Mouse (Mus musculus) midbrain, embryonic 10.5 days (tissue): ENCODE measurements at regions not wholly inside any gene's neighbourhood (a gene's known extent, or its start where the extent isn't known, plus 50 kb on each side); places are given as distances from the start of the nearest gene placed in this dataset.

Experiments used
- DNase-seq: peaks from one replicate; pipeline ENCODE4 v3.0.0-alpha.2; 2017; ENCODE audit warnings: low spot score
- H3K27ac ChIP-seq: fragments of 300-500 bp; sonication (generic); replicated peaks from 2 replicates; pipeline ENCODE4 v1.5.1; 2016; ENCODE audit warnings: mild to moderate bottlenecking
- H3K27me3 ChIP-seq: fragments of 300-500 bp; sonication (generic); 2 replicates; pipeline ENCODE4 v1.6.1; 2016; ENCODE audit warnings: low read depth, mild to moderate bottlenecking; ENCODE audit not compliant: poor library complexity, severe bottlenecking
- H3K36me3 ChIP-seq: fragments of 300-500 bp; sonication (generic); 2 replicates; pipeline ENCODE4 v1.6.1; 2016; ENCODE audit warnings: mild to moderate bottlenecking, moderate library complexity
- H3K4me1 ChIP-seq: fragments of 300-500 bp; sonication (generic); 2 replicates; pipeline ENCODE4 v1.6.1; 2016
- H3K4me3 ChIP-seq: fragments of 300-500 bp; sonication (generic); 2 replicates; pipeline ENCODE4 v1.5.1; 2016; ENCODE audit warnings: mild to moderate bottlenecking, moderate library complexity
- H3K9me3 ChIP-seq: fragments of 300-500 bp; sonication (generic); replicated peaks from 2 replicates; pipeline ENCODE4 v1.6.1; 2016; ENCODE audit warnings: mild to moderate bottlenecking
- WGBS: fragments of 180-500 bp; shearing (Covaris S2); methylation state at CpG from one replicate; pipeline ENCODE4 v1.1.7; 2016; 5-methylcytosine and 5-hydroxymethylcytosine counted together

- H3K4me3 ChIP-seq: no peak overlapping the region
- no peak for DNase-seq
- H3K9me3 ChIP-seq: no peaks in the 10 kb centered on the region
- no peaks in the 10 kb centered on the region for H3K27me3 ChIP-seq
- H3K36me3 ChIP-seq: peaks cover 3% of the 10 kb centered on the region
- peaks cover 13% of the 10 kb centered on the region for H3K4me1 ChIP-seq
- WGBS: 87% methylated on average over 5 of the region's 5 CpGs
- no peak overlapping the region for H3K27ac ChIP-seq
These were observed 224.7 kb downstream of the Sox4 start for GRCm38 (mm10) chr13:28728768-28729167.

GRCm38 (mm10) chr13:28724300-28724699 is 229.2 kb downstream of the Sox4 start:
- peaks cover 56% of the 10 kb centered on the region for H3K4me1 ChIP-seq
- H3K27me3 ChIP-seq: no peaks in the 10 kb centered on the region
- H3K36me3 ChIP-seq: no peaks in the 10 kb centered on the region; the same call in 1 of the 2 replicates
- H3K4me3 ChIP-seq: no peak overlapping the region
- WGBS: 82% methylated on average over 3 of the region's 3 CpGs
- H3K27ac ChIP-seq: no peak overlapping the region
- DNase-seq: no peak
- H3K9me3 ChIP-seq: no peaks in the 10 kb centered on the region

- Histone ChIP-seq H3K27me3 (no peaks in the 10 kb centered on the region), H3K4me1 (peaks cover 75% of the 10 kb centered on the region), H3K36me3 (no peaks in the 10 kb centered on the region), H3K27ac (peak overlapping the region; percentile 83), H3K9me3 (no peaks in the 10 kb centered on the region), H3K4me3 (peak overlapping the region; percentile 20; the same call in 1 of the 2 replicates)
- 25% methylated on average over 2 of the region's 2 CpGs for WGBS
- DNase-seq: no peak
These were observed 231.4 kb downstream of the Sox4 start for GRCm38 (mm10) chr13:28722074-28722473.

- H3K4me3 ChIP-seq: peak overlapping the region; percentile 20; the same call in 1 of the 2 replicates
- peaks cover 80% of the 10 kb centered on the region for H3K4me1 ChIP-seq
- peak; percentile 25 for DNase-seq
- 52% methylated on average over 11 of the region's 11 CpGs for WGBS
- H3K27me3 ChIP-seq: no peaks in the 10 kb centered on the region
- no peaks in the 10 kb centered on the region for H3K36me3 ChIP-seq
- no peaks in the 10 kb centered on the region for H3K9me3 ChIP-seq
- H3K27ac ChIP-seq: peak overlapping the region; percentile 83
These were observed 231.9 kb downstream of the Sox4 start for GRCm38 (mm10) chr13:28721548-28721981.

- H3K27ac ChIP-seq: peak overlapping the region; percentile 83
- H3K27me3 ChIP-seq: no peaks in the 10 kb centered on the region
- peak; percentile 31 for DNase-seq
- WGBS: 46% methylated on average over 11 of the region's 11 CpGs
- H3K9me3 ChIP-seq: no peaks in the 10 kb centered on the region
- H3K4me1 ChIP-seq: peaks cover 83% of the 10 kb centered on the region
- H3K4me3 ChIP-seq: peak overlapping the region; percentile 33
- H3K36me3 ChIP-seq: no peaks in the 10 kb centered on the region
These were observed 232.8 kb downstream of the Sox4 start for GRCm38 (mm10) chr13:28720639-28721239.

GRCm38 (mm10) chr13:28720169-28720568 is 233.3 kb downstream of the Sox4 start:
- Histone ChIP-seq H3K9me3 (no peaks in the 10 kb centered on the region), H3K27ac (peak overlapping the region; percentile 81), H3K27me3 (no peaks in the 10 kb centered on the region), H3K36me3 (no peaks in the 10 kb centered on the region), H3K4me1 (peaks cover 80% of the 10 kb centered on the region), H3K4me3 (no peak overlapping the region)
- 83% methylated on average over 11 of the region's 11 CpGs for WGBS
- no peak for DNase-seq

- DNase-seq: no peak
- Histone ChIP-seq H3K36me3 (no peaks in the 10 kb centered on the region), H3K27ac (peak overlapping the region; percentile 81), H3K4me1 (peaks cover 73% of the 10 kb centered on the region), H3K27me3 (no peaks in the 10 kb centered on the region), H3K4me3 (peak overlapping the region; percentile 7; the same call in 1 of the 2 replicates), H3K9me3 (no peaks in the 10 kb centered on the region)
- WGBS: 44% methylated on average over 5 of the region's 5 CpGs
These were observed 234.6 kb downstream of the Sox4 start for GRCm38 (mm10) chr13:28718868-28719265.

GRCm38 (mm10) chr13:28718169-28718867 is 235.2 kb downstream of the Sox4 start:
- 23% methylated on average over 11 of the region's 11 CpGs for WGBS
- Histone ChIP-seq H3K9me3 (no peaks in the 10 kb centered on the region), H3K4me3 (peak overlapping the region; percentile 28), H3K27me3 (no peaks in the 10 kb centered on the region), H3K27ac (peak overlapping the region; percentile 81), H3K4me1 (peaks cover 70% of the 10 kb centered on the region), H3K36me3 (no peaks in the 10 kb centered on the region)
- DNase-seq: peak; percentile 76

GRCm38 (mm10) chr13:28717404-28717803 is 236.1 kb downstream of the Sox4 start:
- DNase-seq: no peak
- Histone ChIP-seq H3K27me3 (no peaks in the 10 kb centered on the region), H3K36me3 (no peaks in the 10 kb centered on the region), H3K9me3 (no peaks in the 10 kb centered on the region), H3K4me3 (no peak overlapping the region), H3K27ac (peak overlapping the region; percentile 81), H3K4me1 (peaks cover 61% of the 10 kb centered on the region)
- 94% methylated on average over 4 of the region's 4 CpGs for WGBS

GRCm38 (mm10) chr13:28709966-28710365 is 243.5 kb downstream of the Sox4 start:
- WGBS: 86% methylated on average over 7 of the region's 7 CpGs
- Histone ChIP-seq H3K27ac (no peak overlapping the region), H3K4me3 (no peak overlapping the region), H3K27me3 (no peaks in the 10 kb centered on the region), H3K9me3 (no peaks in the 10 kb centered on the region), H3K4me1 (peaks cover 9% of the 10 kb centered on the region), H3K36me3 (peaks cover 9% of the 10 kb centered on the region)
- DNase-seq: no peak

GRCm38 (mm10) chr13:28701309-28701708 is 252.2 kb downstream of the Sox4 start:
- Histone ChIP-seq H3K27me3 (no peaks in the 10 kb centered on the region), H3K4me3 (no peak overlapping the region), H3K9me3 (no peaks in the 10 kb centered on the region), H3K4me1 (peaks cover 34% of the 10 kb centered on the region), H3K27ac (no peak overlapping the region), H3K36me3 (peaks cover 11% of the 10 kb centered on the region)
- no peak for DNase-seq
- 68% methylated on average over 1 of the region's 1 CpGs for WGBS

GRCm38 (mm10) chr13:28700081-28700480 is 253.4 kb downstream of the Sox4 start:
- H3K27ac ChIP-seq: no peak overlapping the region
- WGBS: 83% methylated on average over 3 of the region's 3 CpGs
- peaks cover 34% of the 10 kb centered on the region for H3K4me1 ChIP-seq
- H3K9me3 ChIP-seq: no peaks in the 10 kb centered on the region
- no peak for DNase-seq
- H3K4me3 ChIP-seq: no peak overlapping the region
- H3K27me3 ChIP-seq: no peaks in the 10 kb centered on the region
- peaks cover 3% of the 10 kb centered on the region; the same call in 1 of the 2 replicates for H3K36me3 ChIP-seq

- WGBS: 83% methylated on average over 4 of the region's 4 CpGs
These were observed 254.0 kb downstream of the Sox4 start for GRCm38 (mm10) chr13:28699490-28700032.

More at GRCm38 (mm10) chr13:28699490-28700032, 254.0 kb downstream of the Sox4 start:
- H3K4me3 ChIP-seq: no peak overlapping the region
- no peaks in the 10 kb centered on the region for H3K36me3 ChIP-seq
- DNase-seq: no peak
- peaks cover 34% of the 10 kb centered on the region for H3K4me1 ChIP-seq
- no peaks in the 10 kb centered on the region for H3K9me3 ChIP-seq
- no peak overlapping the region for H3K27ac ChIP-seq
- H3K27me3 ChIP-seq: no peaks in the 10 kb centered on the region
